Mouse (Mus musculus) embryonic facial prominence, embryonic 15.5 days (tissue): ENCODE results near the gene Fosb. TPM values are rescaled to one million over a fixed set of nuclear protein-coding genes. Genes with fewer than 3 reads are reported as not detected.

Experiments used
- ATAC-seq: fragments of 200-750 bp; cut with Nextera tagmentation; 2 replicates; pipeline ENCODE4 v1.8.0; 2017; ENCODE audit warnings: low read depth, moderate TSS enrichment; ENCODE audit not compliant: insufficient number of reproducible peaks, low FRiP score, low TSS enrichment
- H3K27ac ChIP-seq: fragments of 300-500 bp; sonication (generic); replicated peaks from 2 replicates; pipeline ENCODE4 v1.5.1; 2015; ENCODE audit warnings: mild to moderate bottlenecking, inconsistent platforms
- H3K27me3 ChIP-seq: fragments of 300-500 bp; sonication (generic); 2 replicates; pipeline ENCODE4 v1.6.1; 2015; ENCODE audit warnings: inconsistent platforms
- H3K36me3 ChIP-seq: fragments of 300-500 bp; sonication (generic); 2 replicates; pipeline ENCODE4 v1.6.1; 2015; ENCODE audit warnings: mild to moderate bottlenecking, inconsistent platforms
- H3K4me1 ChIP-seq: fragments of 300-500 bp; sonication (generic); 2 replicates; pipeline ENCODE4 v1.6.1; 2015; ENCODE audit warnings: inconsistent platforms
- H3K4me2 ChIP-seq: fragments of 300-500 bp; sonication (generic); replicated peaks from 2 replicates; pipeline ENCODE4 v1.6.1; 2015; ENCODE audit warnings: mild to moderate bottlenecking, inconsistent platforms
- H3K4me3 ChIP-seq: fragments of 300-500 bp; sonication (generic); replicated peaks from 2 replicates; pipeline ENCODE4 v1.5.1; 2015; ENCODE audit warnings: mild to moderate bottlenecking, inconsistent platforms
- H3K9ac ChIP-seq: fragments of 300-500 bp; sonication (generic); 2 replicates; pipeline ENCODE4 v1.6.1; 2015; ENCODE audit warnings: inconsistent platforms
- H3K9me3 ChIP-seq: fragments of 300-500 bp; sonication (generic); replicated peaks from 2 replicates; pipeline ENCODE4 v1.6.1; 2016; ENCODE audit warnings: inconsistent platforms
- WGBS: fragments of 180-500 bp; shearing (Covaris S2); methylation state at CpG from one replicate; pipeline ENCODE4 v1.1.7; 2015; 5-methylcytosine and 5-hydroxymethylcytosine counted together
- polyA plus RNA-seq: library from polyadenylated mRNA; unstranded; fragments of >200 nt; fragmentation: Nextera tagmentation; extraction: Ambion mirVana; gene quantifications from 2 replicates; pipeline ENCODE4 v1.2.1, GENCODE M21; 2015

The Fosb gene
- polyA plus RNA-seq, 1 experiment from 2014 or later = 0.69 TPM

- Histone ChIP-seq H3K36me3 (peaks cover 75% of the 10 kb centered on the region), H3K9ac (no peak overlapping the region), H3K4me3 (no peak overlapping the region), H3K4me2 (no peak overlapping the region), H3K27ac (no peak overlapping the region), H3K4me1 (peaks cover 12% of the 10 kb centered on the region; the same call in 1 of the 2 replicates), H3K27me3 (no peaks in the 10 kb centered on the region), H3K9me3 (no peaks in the 10 kb centered on the region)
- 71% methylated on average over 3 of the region's 3 CpGs for WGBS
- no peak for ATAC-seq
These were observed 51.5 kb downstream of the Fosb start for GRCm38 (mm10) chr7:19258336-19258735.

- ATAC-seq = peak; percentile 69; the same call in 1 of the 2 replicates
- 38% methylated on average over 11 of the region's 11 CpGs for WGBS
These were observed 52.3 kb downstream of the Fosb start for GRCm38 (mm10) chr7:19257390-19258022.

GRCm38 (mm10) chr7:19256567-19256966 is 53.3 kb downstream of the Fosb start:
- Histone ChIP-seq H3K27me3 (no peaks in the 10 kb centered on the region), H3K9me3 (no peaks in the 10 kb centered on the region), H3K4me2 (no peak overlapping the region), H3K27ac (no peak overlapping the region; the same call in 1 of the 2 replicates), H3K4me1 (peaks cover 12% of the 10 kb centered on the region; the same call in 1 of the 2 replicates), H3K36me3 (peaks cover 58% of the 10 kb centered on the region), H3K4me3 (no peak overlapping the region), H3K9ac (no peak overlapping the region)
- 68% methylated on average over 7 of the region's 7 CpGs for WGBS
- ATAC-seq = no peak

More at GRCm38 (mm10) chr7:19257390-19258022, 52.3 kb downstream of the Fosb start:
- H3K9ac ChIP-seq = no peak overlapping the region
- no peak overlapping the region for H3K4me2 ChIP-seq
- H3K4me1 ChIP-seq = peaks cover 12% of the 10 kb centered on the region; the same call in 1 of the 2 replicates
- no peaks in the 10 kb centered on the region for H3K27me3 ChIP-seq
- peaks cover 67% of the 10 kb centered on the region for H3K36me3 ChIP-seq
- peak overlapping the region; percentile 44; the same call in 1 of the 2 replicates for H3K27ac ChIP-seq
- H3K9me3 ChIP-seq = no peaks in the 10 kb centered on the region
- no peak overlapping the region for H3K4me3 ChIP-seq

GRCm38 (mm10) chr7:19255395-19255794 is 54.5 kb downstream of the Fosb start:
- H3K9ac ChIP-seq = no peak overlapping the region
- H3K27ac ChIP-seq = no peak overlapping the region
- 87% methylated on average over 17 of the region's 17 CpGs for WGBS
- peaks cover 47% of the 10 kb centered on the region for H3K36me3 ChIP-seq
- peaks cover 12% of the 10 kb centered on the region; the same call in 1 of the 2 replicates for H3K4me1 ChIP-seq
- no peak for ATAC-seq
- no peak overlapping the region for H3K4me3 ChIP-seq
- H3K4me2 ChIP-seq = no peak overlapping the region
- no peaks in the 10 kb centered on the region for H3K9me3 ChIP-seq
- no peaks in the 10 kb centered on the region for H3K27me3 ChIP-seq

- Histone ChIP-seq H3K36me3 (peaks cover 28% of the 10 kb centered on the region), H3K27ac (no peak overlapping the region), H3K27me3 (no peaks in the 10 kb centered on the region), H3K4me3 (no peak overlapping the region), H3K9me3 (no peaks in the 10 kb centered on the region), H3K9ac (no peak overlapping the region), H3K4me2 (no peak overlapping the region), H3K4me1 (peaks cover 12% of the 10 kb centered on the region; the same call in 1 of the 2 replicates)
- no peak for ATAC-seq
- 61% methylated on average over 5 of the region's 5 CpGs for WGBS
These were observed 56.4 kb downstream of the Fosb start for GRCm38 (mm10) chr7:19253437-19253836.

Other genes starting within 250 kb of the Fosb start
- 18.7 and 20.1 TPM in 2 replicates for gene Dmwd, start 233.8 kb downstream of the Fosb start, polyA plus RNA-seq
- gene Dmpk, start 226.2 kb downstream of the Fosb start, polyA plus RNA-seq = 42.4 and 60.4 TPM in 2 replicates
- gene Six5, start 215.5 kb downstream of the Fosb start, polyA plus RNA-seq = 12.7 and 14.7 TPM in 2 replicates
- gene Gm4969, start 191.7 kb downstream of the Fosb start, polyA plus RNA-seq = 1.9 and 2.3 TPM in 2 replicates
- 14.7 and 16.3 TPM in 2 replicates for gene Fbxo46, start 190.2 kb downstream of the Fosb start, polyA plus RNA-seq
- gene Qpctl, start 160.8 kb downstream of the Fosb start, polyA plus RNA-seq = 13.9 and 15.1 TPM in 2 replicates
- gene Snrpd2, start 160.3 kb downstream of the Fosb start, polyA plus RNA-seq = 139 and 140 TPM in 2 replicates
- 0.68 and 1.1 TPM in 2 replicates for gene Gipr, start 143.9 kb downstream of the Fosb start, polyA plus RNA-seq
- gene Eml2, start 133.6 kb downstream of the Fosb start, polyA plus RNA-seq = 10.4 and 12.8 TPM in 2 replicates
- gene Gpr4, start 97.5 kb downstream of the Fosb start, polyA plus RNA-seq = 1.7 and 1.9 TPM in 2 replicates
- gene Opa3, start 81.7 kb downstream of the Fosb start, polyA plus RNA-seq = 30.8 and 32.5 TPM in 2 replicates
- 85.2 TPM in 2 replicates for gene Vasp, start 38.2 kb downstream of the Fosb start, polyA plus RNA-seq
- gene Ppm1n, start 30.0 kb downstream of the Fosb start, polyA plus RNA-seq = 0.14 and 0.41 TPM in 2 replicates
- 39.2 and 41.9 TPM in 2 replicates for gene Rtn2, start 27.4 kb downstream of the Fosb start, polyA plus RNA-seq
- 83.0 and 85.5 TPM in 2 replicates for gene Ercc1, start 34.7 kb upstream of the Fosb start, polyA plus RNA-seq
- 30.4 and 32.0 TPM in 2 replicates for gene Cd3eap, start 49.4 kb upstream of the Fosb start, polyA plus RNA-seq
- gene Ppp1r13l, start 49.7 kb upstream of the Fosb start, polyA plus RNA-seq = 17.2 and 22.7 TPM in 2 replicates
- 16.9 and 18.3 TPM in 2 replicates for gene Ercc2, start 72.0 kb upstream of the Fosb start, polyA plus RNA-seq
- 41.8 and 43.1 TPM in 2 replicates for gene Klc3, start 94.1 kb upstream of the Fosb start, polyA plus RNA-seq
- 118 and 167 TPM in 2 replicates for gene Ckm, start 94.7 kb upstream of the Fosb start, polyA plus RNA-seq
- 11.8 and 14.4 TPM in 2 replicates for gene Mark4, start 148.8 kb upstream of the Fosb start, polyA plus RNA-seq
- 1.2 and 1.4 TPM in 2 replicates for gene Exoc3l2, start 153.3 kb upstream of the Fosb start, polyA plus RNA-seq
- gene Bloc1s3, start 198.3 kb upstream of the Fosb start, polyA plus RNA-seq = 2.4 and 2.8 TPM in 2 replicates
- gene Trappc6a, start 198.3 kb upstream of the Fosb start, polyA plus RNA-seq = 89.5 and 101 TPM in 2 replicates
- 3.1 and 3.3 TPM in 2 replicates for gene Nkpd1, start 207.8 kb upstream of the Fosb start, polyA plus RNA-seq